Mouse (Mus musculus) testis, adult 2 months (tissue): Measurements from ENCODE around the gene Cd274. TPM values are rescaled to one million over a fixed set of nuclear protein-coding genes. Genes with fewer than 3 reads are reported as not detected.
A peak's percentile ranks its signal among the peaks of the same experiment; 100 is the strongest.

ENCODE experiments used
- H3K27ac ChIP-seq: fragments of 200-500 bp; 2 replicates; pipeline ENCODE4 v1.5.1; 2012; ENCODE audit warnings: low read depth, low read length; ENCODE audit not compliant: control insufficient read depth, insufficient read depth
- H3K27me3 ChIP-seq: fragments of 200-500 bp; 2 replicates; pipeline ENCODE4 v1.6.1; 2012; ENCODE audit warnings: mild to moderate bottlenecking, low read length, moderate library complexity; ENCODE audit not compliant: control insufficient read depth, insufficient read depth
- H3K36me3 ChIP-seq: fragments of 200-500 bp; 2 replicates; pipeline ENCODE4 v1.6.1; 2012; ENCODE audit warnings: mild to moderate bottlenecking, low read length; ENCODE audit not compliant: control insufficient read depth, insufficient read depth
- H3K4me1 ChIP-seq: fragments of 200-500 bp; 2 replicates; pipeline ENCODE4 v1.6.1; 2012; ENCODE audit warnings: low read length; ENCODE audit not compliant: control insufficient read depth, insufficient read depth
- H3K4me3 ChIP-seq: fragments of 200-500 bp; 2 replicates; pipeline ENCODE4 v1.5.1; 2012; ENCODE audit warnings: low read depth, mild to moderate bottlenecking, low read length, moderate library complexity, mixed read lengths; ENCODE audit not compliant: control insufficient read depth
- CTCF ChIP-seq: fragments of 200-500 bp; IDR thresholded peaks from 2 replicates; pipeline ENCODE4 v1.5.1; 2012; ENCODE audit warnings: low read depth, mild to moderate bottlenecking, inconsistent platforms, low read length, moderate library complexity; ENCODE audit not compliant: control insufficient read depth, insufficient read depth, insufficient replicate concordance
- POLR2A ChIP-seq: fragments of 200-500 bp; IDR thresholded peaks from 2 replicates; pipeline ENCODE4 v1.6.1; 2012; ENCODE audit warnings: low read depth, mild to moderate bottlenecking, inconsistent platforms, low read length, moderate library complexity; ENCODE audit not compliant: control insufficient read depth
- polyA plus RNA-seq: library from polyadenylated mRNA; depleted of rRNA; stranded (reverse); fragments of >200 nt; gene quantifications from 2 replicates; pipeline ENCODE4 v1.2.3, GENCODE M21; 2012

Cd274 gene
- polyA plus RNA-seq, 1 experiment = 1.3 TPM

DNA sequence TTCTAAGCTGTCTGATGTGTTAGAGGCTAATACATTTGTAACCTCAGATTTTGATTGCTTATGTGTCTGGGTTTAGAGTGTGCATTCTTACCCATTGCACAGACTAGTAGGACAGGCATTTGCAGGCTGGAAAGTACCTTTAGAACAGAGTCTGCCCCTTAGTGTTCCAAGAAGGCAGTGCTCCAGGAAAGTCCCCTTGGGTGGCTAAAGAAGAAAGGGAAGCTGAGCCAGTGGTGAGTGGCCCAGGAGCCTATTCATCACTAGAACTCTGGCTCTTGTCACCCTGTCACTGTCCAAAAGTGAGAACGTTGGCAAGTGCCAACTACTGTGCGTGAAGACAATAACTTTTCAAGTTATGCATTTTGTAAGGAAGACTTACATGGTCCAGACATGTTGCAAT, 50.6 kb downstream of the Cd274 start:
- H3K4me3 ChIP-seq = no peak overlapping the region
- TF ChIP-seq CTCF (no peak), POLR2A (no peak)

DNA sequence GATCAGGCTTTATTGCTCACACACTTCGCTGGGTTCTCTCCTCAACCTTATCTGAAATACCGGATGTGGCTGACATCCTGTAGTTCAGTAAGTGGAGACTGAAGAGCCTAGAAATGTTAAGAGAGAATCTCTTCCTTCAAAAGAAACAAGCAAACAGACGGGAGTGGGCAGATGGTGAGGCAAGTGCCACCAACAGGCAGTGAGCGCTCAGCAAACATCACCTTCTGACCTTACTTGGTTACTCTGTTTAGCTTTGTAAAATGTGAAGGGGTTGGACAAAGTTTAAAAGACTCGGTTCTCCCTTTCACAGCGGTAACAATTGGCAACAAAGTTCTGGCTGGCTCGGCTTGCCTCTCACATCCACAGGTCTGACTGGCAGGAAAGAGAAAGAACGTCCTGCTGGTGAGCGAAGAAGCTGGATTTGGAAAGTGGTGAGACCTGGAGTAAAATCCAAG, 51.4 kb downstream of the Cd274 start:
- H3K4me3 ChIP-seq = no peak overlapping the region
- no peaks in the 10 kb centered on the region for H3K36me3 ChIP-seq
- H3K27me3 ChIP-seq = no peaks in the 10 kb centered on the region
- TF ChIP-seq POLR2A (no peak), CTCF (no peak)
- peaks cover 3% of the 10 kb centered on the region; the same call in 1 of the 2 replicates for H3K4me1 ChIP-seq
- peak overlapping the region; percentile 21; the same call in 1 of the 2 replicates for H3K27ac ChIP-seq

More for the DNA sequence above, 50.6 kb downstream of the Cd274 start:
- Histone ChIP-seq H3K27me3 (no peaks in the 10 kb centered on the region), H3K27ac (no peak overlapping the region), H3K4me1 (peaks cover 3% of the 10 kb centered on the region; the same call in 1 of the 2 replicates), H3K36me3 (no peaks in the 10 kb centered on the region)

- H3K4me1 ChIP-seq = peaks cover 3% of the 10 kb centered on the region; the same call in 1 of the 2 replicates
- TF ChIP-seq POLR2A = no peak
- no peak for TF ChIP-seq CTCF
- no peaks in the 10 kb centered on the region for H3K36me3 ChIP-seq
- no peak overlapping the region for H3K4me3 ChIP-seq
- no peaks in the 10 kb centered on the region for H3K27me3 ChIP-seq
- no peak overlapping the region for H3K27ac ChIP-seq
Observed at GRCm38 (mm10) chr19:29419506-29419905, 52.3 kb downstream of the Cd274 start.

- H3K4me1 ChIP-seq = peaks cover 3% of the 10 kb centered on the region; the same call in 1 of the 2 replicates
- no peaks in the 10 kb centered on the region for H3K27me3 ChIP-seq
- H3K4me3 ChIP-seq = no peak overlapping the region
- no peak overlapping the region for H3K27ac ChIP-seq
- no peaks in the 10 kb centered on the region for H3K36me3 ChIP-seq
- no peak for TF ChIP-seq CTCF
- TF ChIP-seq POLR2A = no peak
Observed at GRCm38 (mm10) chr19:29419946-29420345, 52.7 kb downstream of the Cd274 start.

- peaks cover 3% of the 10 kb centered on the region; the same call in 1 of the 2 replicates for H3K4me1 ChIP-seq
- no peaks in the 10 kb centered on the region for H3K36me3 ChIP-seq
- no peak overlapping the region for H3K27ac ChIP-seq
- no peak overlapping the region for H3K4me3 ChIP-seq
- TF ChIP-seq CTCF (no peak), POLR2A (no peak)
- no peaks in the 10 kb centered on the region for H3K27me3 ChIP-seq
Observed at GRCm38 (mm10) chr19:29420397-29420796, 53.1 kb downstream of the Cd274 start.

- TF ChIP-seq POLR2A (no peak), CTCF (no peak)
- peaks cover 3% of the 10 kb centered on the region; the same call in 1 of the 2 replicates for H3K4me1 ChIP-seq
- no peaks in the 10 kb centered on the region for H3K27me3 ChIP-seq
- H3K36me3 ChIP-seq = no peaks in the 10 kb centered on the region
- H3K27ac ChIP-seq = no peak overlapping the region
- no peak overlapping the region for H3K4me3 ChIP-seq
Observed at GRCm38 (mm10) chr19:29422013-29422645, 54.9 kb downstream of the Cd274 start.

- Histone ChIP-seq H3K27me3 (no peaks in the 10 kb centered on the region), H3K27ac (no peak overlapping the region), H3K36me3 (no peaks in the 10 kb centered on the region), H3K4me1 (peaks cover 3% of the 10 kb centered on the region; the same call in 1 of the 2 replicates), H3K4me3 (no peak overlapping the region)
- no peak for TF ChIP-seq CTCF
- TF ChIP-seq POLR2A = no peak
Observed at GRCm38 (mm10) chr19:29422796-29423195, 55.5 kb downstream of the Cd274 start.

DNA sequence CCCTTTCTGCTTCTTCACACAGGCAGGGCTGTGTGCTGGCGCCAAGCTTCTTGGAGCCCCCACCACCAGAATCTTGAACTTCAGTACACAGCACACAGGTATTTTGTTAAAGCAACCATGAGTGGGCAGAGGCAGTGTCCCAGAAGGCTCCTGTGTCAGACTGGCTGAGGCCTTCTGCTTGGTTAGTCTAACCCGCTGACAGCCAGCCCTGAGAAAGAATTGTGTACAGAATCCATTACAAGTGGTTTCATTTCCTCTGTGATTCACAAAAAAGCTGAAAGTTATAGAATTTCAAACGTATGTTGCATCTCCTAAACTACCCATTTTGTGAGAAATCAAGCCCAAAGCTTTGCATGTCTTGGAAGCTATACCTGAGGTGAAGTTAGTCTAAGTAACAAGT, 63.3 kb downstream of the Cd274 start:
- H3K36me3 ChIP-seq = no peaks in the 10 kb centered on the region
- no peaks in the 10 kb centered on the region for H3K4me1 ChIP-seq
- H3K4me3 ChIP-seq = no peak overlapping the region
- TF ChIP-seq POLR2A (no peak), CTCF (no peak)
- H3K27me3 ChIP-seq = no peaks in the 10 kb centered on the region
- H3K27ac ChIP-seq = no peak overlapping the region
